Mouse (Mus musculus) macrophage (primary cell): ENCODE results near the gene Myom1. TPM values are rescaled to one million over a fixed set of nuclear protein-coding genes. Genes with fewer than 3 reads are reported as not detected.

Experiments
- H3K27ac ChIP-seq: fragments of 350-480 bp; formaldehyde crosslinking; 2 replicates; pipeline ENCODE4 v1.9.0; 2021
- H3K36me3 ChIP-seq: fragments of 350-480 bp; formaldehyde crosslinking; 2 replicates; pipeline ENCODE4 v1.9.0; 2021; ENCODE audit errors: inconsistent target
- H3K4me3 ChIP-seq: fragments of 350-480 bp; formaldehyde crosslinking; 2 replicates; pipeline ENCODE4 v1.9.0; 2021; ENCODE audit errors: inconsistent target
- H3K79me2 ChIP-seq: fragments of 350-480 bp; formaldehyde crosslinking; 2 replicates; pipeline ENCODE4 v1.9.0; 2021; ENCODE audit errors: inconsistent target
- WGBS: methylation state at CpG from one replicate; pipeline ENCODE4 v1.1.7; 2026; ENCODE audit warnings: inconsistent platforms; ENCODE audit not compliant: missing documents; 5-methylcytosine and 5-hydroxymethylcytosine counted together
- polyA plus RNA-seq: library from polyadenylated mRNA; stranded (reverse); fragments of 250-400 nt; gene quantifications from 3 replicates; pipeline ENCODE4 v1.2.4, GENCODE M21; 2018; ENCODE audit warnings: inconsistent platforms

The Myom1 gene
- polyA plus RNA-seq, 1 experiment from 2014 or later: 2.0 TPM

DNA sequence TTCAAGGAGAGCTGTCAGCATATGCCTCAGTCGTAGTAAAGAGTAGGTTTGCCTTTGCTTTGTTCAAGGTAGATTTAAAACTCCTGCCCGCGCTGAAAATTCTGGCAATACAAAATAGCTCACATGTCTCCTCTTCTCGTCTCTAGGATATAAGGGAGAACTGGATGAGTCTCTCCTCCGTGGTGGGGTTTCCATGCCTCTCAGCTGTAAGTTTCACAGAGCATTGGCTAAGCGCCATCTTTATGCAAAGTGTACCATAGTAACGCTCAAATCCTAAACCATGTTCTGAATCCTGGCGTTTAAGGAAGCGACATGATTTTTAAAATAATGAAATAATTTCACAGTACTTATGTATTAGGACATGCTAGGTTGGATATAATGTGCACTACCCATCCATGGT is 43.2 kb downstream of the Myom1 start:
- Histone ChIP-seq H3K27ac (no peak overlapping the region), H3K4me3 (no peak overlapping the region), H3K79me2 (no peaks in the 10 kb centered on the region), H3K36me3 (no peaks in the 10 kb centered on the region)
- WGBS: 90% methylated on average over 9 of the region's 9 CpGs

DNA sequence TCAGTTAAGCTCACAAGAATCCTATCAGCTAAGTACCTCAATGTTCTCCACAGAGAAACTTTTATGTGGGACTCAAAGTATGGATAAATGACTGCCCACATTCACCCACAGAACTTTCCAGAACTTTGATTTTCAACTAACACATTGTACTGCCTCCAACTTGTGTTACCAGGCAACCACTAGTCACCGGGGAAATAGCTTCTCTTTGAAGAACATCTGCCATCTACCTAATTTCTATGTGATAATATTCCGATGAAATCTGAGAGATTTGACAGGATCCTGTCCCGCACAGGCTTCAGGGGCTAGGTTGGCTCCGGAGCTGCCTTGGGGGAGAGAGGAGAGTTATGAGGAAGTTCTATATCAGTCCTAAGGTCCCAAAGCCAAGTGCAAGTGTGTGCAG is 44.4 kb downstream of the Myom1 start:
- 93% methylated on average over 4 of the region's 4 CpGs for WGBS
- no peaks in the 10 kb centered on the region for H3K36me3 ChIP-seq
- H3K79me2 ChIP-seq: no peaks in the 10 kb centered on the region
- H3K27ac ChIP-seq: no peak overlapping the region
- no peak overlapping the region for H3K4me3 ChIP-seq

DNA sequence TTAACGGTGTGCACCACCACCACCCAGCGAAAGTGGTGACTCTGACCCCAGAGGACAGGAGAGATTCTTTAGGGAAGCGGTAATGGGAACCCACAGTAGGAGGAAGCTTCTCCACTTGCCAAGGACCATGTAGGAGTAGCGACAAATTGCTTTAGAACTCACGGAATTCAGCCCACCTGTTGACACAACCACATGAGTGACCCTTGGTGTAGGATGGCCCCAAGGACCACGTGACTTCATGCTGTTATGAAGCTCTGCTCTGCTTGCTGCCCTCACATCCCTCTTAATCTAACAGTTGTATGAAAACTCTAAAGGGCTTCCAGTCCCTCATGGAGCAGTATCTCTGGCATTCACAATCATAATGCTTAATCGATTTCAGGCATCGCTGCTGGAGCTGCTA is 46.9 kb downstream of the Myom1 start:
- WGBS: 96% methylated on average over 8 of the region's 8 CpGs

DNA sequence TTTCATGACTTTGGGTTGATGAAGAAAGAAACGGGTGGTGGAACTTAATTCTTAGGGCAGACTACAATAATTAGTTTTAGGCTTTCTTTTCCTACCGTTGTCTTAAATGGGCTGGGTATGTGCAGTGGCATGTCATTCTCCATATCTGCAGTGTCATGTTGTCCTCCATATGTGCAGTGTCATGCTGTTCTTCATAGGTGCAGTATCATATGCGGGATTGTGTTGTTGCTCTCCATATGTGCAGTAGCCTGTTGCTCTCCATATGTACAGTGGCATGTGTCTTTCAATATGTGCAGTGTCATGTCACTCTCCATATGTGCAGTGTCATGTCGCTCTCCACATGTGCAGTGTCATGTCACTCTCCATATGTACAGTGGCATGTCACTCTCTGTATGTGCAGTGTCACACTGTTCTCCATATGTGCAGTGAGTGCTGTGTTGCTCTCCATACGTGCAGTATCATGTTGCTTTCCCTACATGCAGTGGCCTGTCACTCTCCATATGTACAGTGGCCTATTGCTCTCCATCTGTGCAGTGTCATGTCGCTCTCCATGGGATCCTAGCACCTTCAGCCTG is 50.8 kb downstream of the Myom1 start:
- 91% methylated on average over 6 of the region's 6 CpGs for WGBS
- no peak overlapping the region for H3K27ac ChIP-seq
- no peaks in the 10 kb centered on the region for H3K79me2 ChIP-seq
- no peaks in the 10 kb centered on the region for H3K36me3 ChIP-seq
- no peak overlapping the region for H3K4me3 ChIP-seq

More for the DNA sequence above, 46.9 kb downstream of the Myom1 start:
- H3K36me3 ChIP-seq: no peaks in the 10 kb centered on the region
- no peak overlapping the region for H3K4me3 ChIP-seq
- no peak overlapping the region for H3K27ac ChIP-seq
- H3K79me2 ChIP-seq: no peaks in the 10 kb centered on the region

DNA sequence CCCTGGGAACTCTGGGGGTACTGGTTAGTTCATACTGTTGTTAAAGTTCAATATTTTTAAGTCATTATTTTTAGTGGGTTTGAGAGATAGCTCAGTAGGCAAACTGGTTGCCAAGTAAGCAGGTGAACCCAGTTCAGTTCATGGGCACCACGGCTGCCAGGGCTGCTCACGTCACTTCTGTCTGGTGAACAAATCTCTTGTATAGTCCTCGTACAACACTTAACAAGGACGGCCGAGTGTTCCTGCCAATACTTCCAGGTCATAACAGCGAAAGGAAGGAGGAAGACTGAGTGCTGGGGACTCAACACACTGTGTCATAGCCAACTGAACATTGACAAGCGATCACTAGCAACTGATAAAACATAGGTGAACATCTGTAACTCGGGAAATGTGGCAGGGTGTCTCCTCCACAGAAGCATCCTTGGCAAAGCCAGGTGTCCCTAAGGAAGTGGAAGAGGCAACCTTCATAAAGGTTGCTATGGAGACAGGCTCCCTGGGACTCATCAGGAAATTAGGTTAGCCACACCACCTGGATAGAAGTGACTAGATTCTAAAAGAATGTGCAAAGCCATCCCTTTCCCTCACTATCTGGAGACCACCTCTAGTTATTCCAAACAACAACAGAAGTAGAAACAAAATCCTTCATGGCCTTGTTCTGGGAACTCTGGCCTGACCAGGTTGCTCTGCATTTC is 52.9 kb downstream of the Myom1 start:
- Histone ChIP-seq H3K36me3 (no peaks in the 10 kb centered on the region), H3K79me2 (no peaks in the 10 kb centered on the region), H3K27ac (no peak overlapping the region), H3K4me3 (no peak overlapping the region)
- 90% methylated on average over 8 of the region's 8 CpGs for WGBS

DNA sequence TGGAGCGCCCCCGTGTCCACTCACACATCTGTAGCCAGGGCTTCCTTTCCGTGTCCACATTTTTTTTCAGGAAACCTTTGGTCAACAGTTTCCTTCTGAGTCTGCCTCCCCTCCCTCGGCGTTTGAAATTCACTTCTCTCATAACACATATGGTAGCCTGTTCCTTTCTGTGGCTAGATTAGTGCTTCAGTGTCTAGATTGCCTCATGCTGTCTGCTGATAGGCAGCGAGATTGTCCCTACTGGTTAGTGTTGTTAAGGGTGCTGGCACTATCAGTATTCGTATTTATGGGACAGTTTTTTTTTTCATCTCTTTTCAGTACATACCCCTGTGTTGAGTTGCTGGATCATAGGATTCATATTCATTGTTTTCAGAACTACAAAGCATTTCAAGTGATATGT is 54.0 kb downstream of the Myom1 start:
- H3K36me3 ChIP-seq: no peaks in the 10 kb centered on the region
- H3K27ac ChIP-seq: no peak overlapping the region
- 9% methylated on average over 7 of the region's 7 CpGs for WGBS
- H3K4me3 ChIP-seq: no peak overlapping the region
- no peaks in the 10 kb centered on the region for H3K79me2 ChIP-seq

DNA sequence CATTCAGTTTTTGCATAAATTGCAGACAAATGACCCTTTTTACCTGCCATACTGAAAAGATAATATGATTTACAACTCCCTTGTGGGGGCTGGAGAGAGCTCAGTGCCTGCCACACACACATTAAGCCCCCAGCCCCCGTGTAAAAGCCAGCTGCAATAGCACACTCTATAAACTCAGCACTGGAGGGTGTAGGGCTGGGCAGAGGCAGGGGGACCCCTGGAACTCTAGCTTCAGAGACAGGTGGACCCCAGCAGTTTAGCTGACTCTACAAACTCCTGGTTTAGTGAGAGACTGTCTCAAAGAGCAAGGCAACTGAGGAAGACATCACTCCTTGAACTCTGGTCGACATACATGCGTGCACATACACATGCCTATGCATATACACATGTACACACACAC is 55.3 kb downstream of the Myom1 start:
- Histone ChIP-seq H3K36me3 (no peaks in the 10 kb centered on the region), H3K27ac (no peak overlapping the region), H3K79me2 (no peaks in the 10 kb centered on the region), H3K4me3 (no peak overlapping the region)
- WGBS: 93% methylated on average over 3 of the region's 3 CpGs

DNA sequence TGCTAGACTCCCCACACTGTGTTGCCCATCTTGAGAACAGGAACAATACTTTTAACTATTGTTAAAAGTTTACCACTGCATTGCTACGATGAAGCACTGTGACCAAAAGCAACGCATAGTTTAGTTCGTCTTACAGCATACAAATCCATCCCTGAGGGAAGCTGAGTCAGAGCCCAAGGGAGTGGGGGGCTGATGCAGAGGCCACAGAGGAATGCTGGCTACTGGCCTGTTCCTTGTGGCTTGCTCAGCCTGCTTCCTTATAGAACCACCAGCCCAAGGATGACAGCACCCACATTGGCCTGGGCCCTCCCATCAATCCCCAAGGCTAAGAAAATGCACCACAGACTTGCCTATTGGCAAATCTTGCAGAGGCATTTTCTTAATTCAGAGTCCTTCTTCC is 56.8 kb downstream of the Myom1 start:
- no peak overlapping the region for H3K4me3 ChIP-seq
- WGBS: 90% methylated on average over 3 of the region's 3 CpGs
- no peak overlapping the region for H3K27ac ChIP-seq
- no peaks in the 10 kb centered on the region for H3K79me2 ChIP-seq
- no peaks in the 10 kb centered on the region for H3K36me3 ChIP-seq

DNA sequence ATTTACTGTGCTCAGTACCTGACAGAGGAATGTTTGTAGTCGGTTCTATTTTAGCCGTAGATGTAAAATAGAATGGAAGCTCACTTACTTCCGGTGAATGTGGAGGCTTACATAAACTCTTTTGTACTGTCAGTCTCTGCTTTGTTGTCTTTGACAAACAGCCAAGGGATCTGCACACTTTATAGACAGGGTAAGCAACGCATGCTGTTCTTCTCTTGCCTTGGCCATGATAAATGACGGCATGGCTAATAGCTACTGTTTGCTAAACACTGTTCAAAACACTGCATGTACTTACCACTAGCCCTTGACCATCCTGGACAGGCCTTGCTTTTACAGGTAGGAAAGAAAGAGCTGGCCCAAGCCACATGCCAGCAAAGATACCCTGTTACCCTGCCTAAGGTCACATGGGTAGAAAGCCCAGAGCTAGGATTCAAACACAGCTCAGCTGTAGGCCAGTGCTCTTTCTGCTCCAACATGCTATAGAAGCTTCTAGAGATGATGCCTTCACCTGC is 59.7 kb downstream of the Myom1 start:
- WGBS: 90% methylated on average over 5 of the region's 5 CpGs
- H3K36me3 ChIP-seq: no peaks in the 10 kb centered on the region
- H3K27ac ChIP-seq: no peak overlapping the region
- no peak overlapping the region for H3K4me3 ChIP-seq
- H3K79me2 ChIP-seq: no peaks in the 10 kb centered on the region

DNA sequence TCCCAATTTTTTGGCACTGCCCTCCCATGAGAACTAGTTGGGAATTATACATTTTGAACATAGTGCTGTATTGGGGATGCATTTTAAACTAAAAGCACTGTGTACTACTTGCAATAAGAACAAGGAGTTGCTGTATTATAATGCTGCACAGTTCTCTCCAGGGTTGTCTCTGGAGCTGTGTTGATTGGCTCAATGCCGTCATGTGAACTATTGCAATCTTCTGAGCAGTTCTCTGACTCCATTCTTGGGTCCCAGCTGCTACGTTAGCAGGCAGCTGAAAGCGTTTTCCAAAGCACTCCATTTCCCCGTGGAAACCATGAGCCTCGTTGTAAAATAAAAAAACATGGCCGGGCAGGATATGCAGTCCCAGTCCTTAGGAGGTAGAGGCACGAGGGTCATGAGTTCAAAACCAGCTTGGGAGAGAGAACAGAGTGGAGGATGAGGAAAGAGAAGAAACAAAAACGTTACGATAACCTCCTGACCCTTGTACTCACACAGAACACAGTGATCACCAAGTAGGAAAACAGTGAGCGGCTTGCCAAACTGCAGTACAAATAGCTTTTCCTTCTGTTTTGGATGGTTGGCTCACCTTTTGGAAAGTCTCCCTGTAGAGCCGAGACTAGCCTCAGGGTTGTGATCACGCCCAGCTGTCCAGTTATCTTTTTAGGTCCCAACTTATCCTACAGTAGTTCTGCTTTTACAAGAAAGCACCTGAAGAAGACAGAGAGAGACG is 60.6 kb downstream of the Myom1 start:
- 81% methylated on average over 13 of the region's 13 CpGs for WGBS
- no peaks in the 10 kb centered on the region for H3K36me3 ChIP-seq
- H3K79me2 ChIP-seq: no peaks in the 10 kb centered on the region
- no peak overlapping the region for H3K4me3 ChIP-seq
- H3K27ac ChIP-seq: no peak overlapping the region

DNA sequence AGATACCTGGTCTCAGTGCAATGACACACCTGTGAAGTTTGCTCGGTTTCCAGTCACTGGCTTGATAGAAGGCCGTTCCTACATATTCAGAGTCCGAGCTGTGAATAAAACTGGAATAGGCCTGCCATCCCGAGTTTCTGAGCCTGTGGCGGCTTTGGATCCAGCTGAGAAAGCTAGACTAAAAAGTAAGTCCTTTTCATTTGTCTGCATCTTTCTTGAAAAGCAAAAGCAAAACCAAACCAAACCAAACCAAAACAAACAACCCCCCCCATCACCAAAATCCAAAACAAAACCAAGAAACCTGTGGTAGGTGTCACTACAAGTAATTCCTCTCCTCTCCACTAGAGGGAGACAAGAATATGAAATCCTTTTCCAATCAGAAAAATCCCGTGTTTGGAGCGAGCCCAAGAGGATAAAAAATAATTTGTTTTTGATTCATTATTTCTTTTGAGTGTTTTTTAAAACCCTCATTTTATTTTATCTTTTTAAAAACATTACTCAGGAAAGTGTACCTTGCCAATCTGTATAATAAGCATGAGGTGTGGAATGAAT is 62.1 kb downstream of the Myom1 start:
- H3K36me3 ChIP-seq: no peaks in the 10 kb centered on the region
- no peaks in the 10 kb centered on the region for H3K79me2 ChIP-seq
- no peak overlapping the region for H3K27ac ChIP-seq
- WGBS: 71% methylated on average over 7 of the region's 7 CpGs
- H3K4me3 ChIP-seq: no peak overlapping the region

DNA sequence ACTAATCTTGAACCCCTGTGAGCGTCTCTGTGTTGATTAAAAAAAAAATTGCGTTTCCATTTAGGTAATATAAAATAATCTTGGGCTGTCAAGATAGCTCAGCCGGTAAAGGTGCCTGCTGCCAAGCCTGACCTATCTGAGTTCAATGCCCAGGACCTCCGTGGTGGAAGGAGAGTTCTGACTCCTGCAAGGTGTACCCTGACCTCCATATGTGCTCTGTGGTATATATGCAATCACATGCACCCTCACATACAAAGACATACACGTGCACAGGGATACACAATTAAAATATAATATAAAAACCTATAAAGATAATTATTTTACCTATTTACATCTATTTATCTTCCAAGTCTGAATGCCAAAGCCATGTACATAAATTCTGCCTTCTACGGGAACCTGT is 62.7 kb downstream of the Myom1 start:
- H3K4me3 ChIP-seq: no peak overlapping the region
- H3K27ac ChIP-seq: no peak overlapping the region
- WGBS: 85% methylated on average over 6 of the region's 6 CpGs
- H3K36me3 ChIP-seq: no peaks in the 10 kb centered on the region
- no peaks in the 10 kb centered on the region for H3K79me2 ChIP-seq

DNA sequence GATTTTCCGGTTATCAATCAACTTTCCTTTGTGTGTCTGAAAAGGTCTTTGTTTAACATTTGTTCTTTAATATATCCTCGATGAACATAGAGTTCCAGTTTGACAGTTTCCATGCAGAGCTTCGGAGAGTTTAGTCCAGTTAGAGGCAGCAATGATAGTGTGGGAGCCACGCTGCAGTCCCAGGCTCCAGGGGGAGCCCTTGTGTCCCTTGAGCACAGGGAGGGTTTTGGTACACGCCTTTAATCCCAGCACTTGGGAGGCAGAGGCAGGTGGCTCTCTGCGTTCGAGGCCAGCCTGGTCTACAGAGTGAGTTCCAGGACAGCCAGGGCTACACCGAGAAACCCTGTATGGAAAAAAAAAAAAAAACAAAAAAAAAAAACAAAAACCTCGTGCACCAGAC is 66.7 kb downstream of the Myom1 start:
- Histone ChIP-seq H3K4me3 (no peak overlapping the region), H3K27ac (no peak overlapping the region), H3K79me2 (no peaks in the 10 kb centered on the region), H3K36me3 (no peaks in the 10 kb centered on the region)
- WGBS: 78% methylated on average over 8 of the region's 9 CpGs

DNA sequence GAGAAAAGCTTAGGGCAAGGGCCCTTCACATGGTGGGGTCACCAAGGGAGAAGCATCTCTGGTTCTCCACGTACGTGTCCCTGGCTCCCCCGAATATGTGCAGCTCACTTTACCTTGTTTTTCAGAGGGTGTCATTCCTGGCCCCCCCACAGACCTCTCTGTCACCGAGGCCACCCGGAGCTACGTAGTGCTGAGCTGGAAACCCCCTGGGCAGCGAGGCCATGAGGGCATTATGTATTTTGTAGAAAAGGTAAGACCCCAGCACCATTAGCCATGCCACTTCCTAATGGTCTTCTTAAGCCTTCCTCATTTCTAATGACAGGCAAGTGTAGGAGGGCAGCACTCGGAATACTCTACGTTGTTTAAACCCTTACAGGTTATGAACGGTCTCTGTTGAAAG is 69.5 kb downstream of the Myom1 start:
- no peak overlapping the region for H3K27ac ChIP-seq
- no peaks in the 10 kb centered on the region for H3K36me3 ChIP-seq
- H3K4me3 ChIP-seq: no peak overlapping the region
- no peaks in the 10 kb centered on the region for H3K79me2 ChIP-seq
- 93% methylated on average over 10 of the region's 10 CpGs for WGBS

DNA sequence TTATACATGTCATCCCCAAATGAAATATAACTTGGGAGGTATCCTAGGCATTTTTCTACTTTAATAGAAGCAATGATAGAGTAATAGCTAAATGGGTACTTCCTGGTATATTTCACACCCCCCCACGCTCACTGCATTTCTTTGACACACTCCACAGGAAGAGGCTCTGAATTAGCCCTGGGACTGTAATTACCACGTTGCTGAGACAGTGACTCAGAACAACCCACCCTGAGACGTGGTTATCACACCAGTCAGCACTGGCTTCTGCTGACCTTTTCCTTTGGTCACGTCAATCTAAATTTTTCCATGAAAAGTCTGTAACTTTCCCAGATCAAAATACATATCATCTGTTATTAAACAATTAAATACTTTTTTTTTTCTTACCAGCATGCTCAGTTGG is 72.0 kb downstream of the Myom1 start:
- Histone ChIP-seq H3K27ac (no peak overlapping the region), H3K4me3 (no peak overlapping the region), H3K79me2 (no peaks in the 10 kb centered on the region), H3K36me3 (no peaks in the 10 kb centered on the region)
- 60% methylated on average over 4 of the region's 4 CpGs for WGBS
